Mouse (Mus musculus) olfactory bulb, adult 2 months (tissue): Measurements from ENCODE around the gene Top2a.

Experiments used
- CTCF ChIP-seq: fragments of 200-500 bp; IDR thresholded peaks from 2 replicates; pipeline ENCODE4 v1.5.1; 2012; ENCODE audit warnings: low read depth, mild to moderate bottlenecking, low read length, moderate library complexity; ENCODE audit not compliant: insufficient read depth
- POLR2A ChIP-seq: fragments of 200-500 bp; IDR thresholded peaks from 2 replicates; pipeline ENCODE4 v1.6.1; 2012; ENCODE audit warnings: mild to moderate bottlenecking, low read depth, low read length, moderate library complexity; ENCODE audit not compliant: insufficient read depth

GRCm38 (mm10) chr11:99022384-99022933 is 1.5 kb downstream of the Top2a start:
- no peak for TF ChIP-seq POLR2A
- no peak for TF ChIP-seq CTCF
